Mouse (Mus musculus): Measurements from ENCODE around the gene Peli2. TPM values are rescaled to one million over a fixed set of nuclear protein-coding genes. Genes with fewer than 3 reads are reported as not detected.

Peli2 gene
- polyA plus RNA-seq, 1 experiment from 2014 or later, result 5.2 TPM

- H3K4me2 ChIP-seq, result no peak overlapping the region
- H3K36me3 ChIP-seq, result no peaks in the 10 kb centered on the region
- 0 out of 2 replicates have a peak, but pooled peaks cover 4% of the 10 kb centered on the region for H3K9me3 ChIP-seq
- no peak overlapping the region for H3K9ac ChIP-seq
- peaks cover 24% of the 10 kb centered on the region for H3K27me3 ChIP-seq
- no peak overlapping the region for H3K27ac ChIP-seq
- peaks cover 8% of the 10 kb centered on the region for H3K4me1 ChIP-seq
- WGBS, result 72% methylated on average over 1 of the region's 1 CpGs
- no peak for ATAC-seq (ENCODE audit: insufficient number of reproducible peaks, insufficient read depth, low FRiP score, low TSS enrichment, low read depth)
- no peak overlapping the region for H3K4me3 ChIP-seq
These were observed 176.2 kb downstream of the Peli2 start for GRCm38 (mm10) chr14:48296820-48297219.

GRCm38 (mm10) chr14:48302471-48303186, 182.0 kb downstream of the Peli2 start:
- ATAC-seq (ENCODE audit: insufficient number of reproducible peaks, insufficient read depth, low FRiP score, low TSS enrichment, low read depth), result no peak
- WGBS, result 54% methylated on average over 10 of the region's 10 CpGs
- no peaks in the 10 kb centered on the region for H3K9me3 ChIP-seq
- no peak overlapping the region for H3K9ac ChIP-seq
- peaks cover 12% of the 10 kb centered on the region; the same call in 1 of the 2 replicates for H3K4me1 ChIP-seq
- H3K4me3 ChIP-seq, result no peak overlapping the region
- H3K36me3 ChIP-seq, result no peaks in the 10 kb centered on the region
- no peak overlapping the region for H3K4me2 ChIP-seq
- H3K27ac ChIP-seq, result no peak overlapping the region
- H3K27me3 ChIP-seq, result peaks cover 3% of the 10 kb centered on the region; the same call in 1 of the 2 replicates

- Histone ChIP-seq H3K27ac (no peak overlapping the region), H3K9me3 (peaks cover 3% of the 10 kb centered on the region; the same call in 1 of the 2 replicates), H3K4me1 (peaks cover 12% of the 10 kb centered on the region; the same call in 1 of the 2 replicates), H3K27me3 (peaks cover 3% of the 10 kb centered on the region; the same call in 1 of the 2 replicates), H3K4me3 (no peak overlapping the region), H3K9ac (no peak overlapping the region), H3K36me3 (no peaks in the 10 kb centered on the region), H3K4me2 (no peak overlapping the region)
- ATAC-seq (ENCODE audit: insufficient number of reproducible peaks, insufficient read depth, low FRiP score, low TSS enrichment, low read depth), result no peak
- 32% methylated on average over 6 of the region's 6 CpGs for WGBS
These were observed 182.6 kb downstream of the Peli2 start for GRCm38 (mm10) chr14:48303235-48303634.

GRCm38 (mm10) chr14:48303841-48304240, 183.2 kb downstream of the Peli2 start:
- no peak for ATAC-seq (ENCODE audit: insufficient number of reproducible peaks, insufficient read depth, low FRiP score, low TSS enrichment, low read depth)
- Histone ChIP-seq H3K4me1 (peaks cover 12% of the 10 kb centered on the region; the same call in 1 of the 2 replicates), H3K27me3 (peaks cover 3% of the 10 kb centered on the region; the same call in 1 of the 2 replicates), H3K27ac (no peak overlapping the region), H3K9me3 (peaks cover 3% of the 10 kb centered on the region; the same call in 1 of the 2 replicates), H3K9ac (no peak overlapping the region), H3K4me2 (no peak overlapping the region), H3K4me3 (no peak overlapping the region), H3K36me3 (no peaks in the 10 kb centered on the region)
- WGBS, result 79% methylated on average over 9 of the region's 9 CpGs

GRCm38 (mm10) chr14:48313234-48313633, 192.6 kb downstream of the Peli2 start:
- Histone ChIP-seq H3K27me3 (0 out of 2 replicates have a peak, but pooled peaks cover 3% of the 10 kb centered on the region), H3K4me1 (no peaks in the 10 kb centered on the region), H3K9me3 (no peaks in the 10 kb centered on the region), H3K4me3 (no peak overlapping the region), H3K27ac (no peak overlapping the region), H3K36me3 (no peaks in the 10 kb centered on the region), H3K9ac (no peak overlapping the region), H3K4me2 (no peak overlapping the region)
- ATAC-seq (ENCODE audit: insufficient number of reproducible peaks, insufficient read depth, low FRiP score, low TSS enrichment, low read depth), result no peak
- 39% methylated on average over 3 of the region's 3 CpGs for WGBS

- no peaks in the 10 kb centered on the region for H3K4me1 ChIP-seq
- H3K36me3 ChIP-seq, result no peaks in the 10 kb centered on the region
- H3K4me3 ChIP-seq, result no peak overlapping the region
- 45% methylated on average over 8 of the region's 8 CpGs for WGBS
- H3K27me3 ChIP-seq, result 0 out of 2 replicates have a peak, but pooled peaks cover 3% of the 10 kb centered on the region
- ATAC-seq (ENCODE audit: insufficient number of reproducible peaks, insufficient read depth, low FRiP score, low TSS enrichment, low read depth), result no peak
- no peaks in the 10 kb centered on the region for H3K9me3 ChIP-seq
- H3K27ac ChIP-seq, result no peak overlapping the region
- no peak overlapping the region for H3K4me2 ChIP-seq
- H3K9ac ChIP-seq, result no peak overlapping the region
These were observed 195.8 kb downstream of the Peli2 start for GRCm38 (mm10) chr14:48316396-48316795.

GRCm38 (mm10) chr14:48323771-48324459, 203.3 kb downstream of the Peli2 start:
- Histone ChIP-seq H3K4me2 (no peak overlapping the region), H3K4me1 (no peaks in the 10 kb centered on the region), H3K36me3 (no peaks in the 10 kb centered on the region), H3K9ac (no peak overlapping the region), H3K4me3 (no peak overlapping the region), H3K27ac (no peak overlapping the region), H3K27me3 (0 out of 2 replicates have a peak, but pooled peaks cover 8% of the 10 kb centered on the region), H3K9me3 (no peaks in the 10 kb centered on the region)
- no peak for ATAC-seq (ENCODE audit: insufficient number of reproducible peaks, insufficient read depth, low FRiP score, low TSS enrichment, low read depth)
- 62% methylated on average over 18 of the region's 18 CpGs for WGBS

GRCm38 (mm10) chr14:48324460-48324850, 203.8 kb downstream of the Peli2 start:
- Histone ChIP-seq H3K36me3 (no peaks in the 10 kb centered on the region), H3K9me3 (no peaks in the 10 kb centered on the region), H3K4me3 (no peak overlapping the region), H3K27me3 (0 out of 2 replicates have a peak, but pooled peaks cover 8% of the 10 kb centered on the region), H3K4me1 (no peaks in the 10 kb centered on the region), H3K4me2 (no peak overlapping the region), H3K27ac (no peak overlapping the region), H3K9ac (no peak overlapping the region)
- no peak for ATAC-seq (ENCODE audit: insufficient number of reproducible peaks, insufficient read depth, low FRiP score, low TSS enrichment, low read depth)
- 82% methylated on average over 4 of the region's 4 CpGs for WGBS

GRCm38 (mm10) chr14:48327746-48328145, 207.1 kb downstream of the Peli2 start:
- Histone ChIP-seq H3K27me3 (0 out of 2 replicates have a peak, but pooled peaks cover 5% of the 10 kb centered on the region), H3K27ac (no peak overlapping the region), H3K9me3 (no peaks in the 10 kb centered on the region), H3K36me3 (no peaks in the 10 kb centered on the region), H3K9ac (no peak overlapping the region), H3K4me2 (no peak overlapping the region), H3K4me3 (no peak overlapping the region), H3K4me1 (peaks cover 22% of the 10 kb centered on the region)
- no peak for ATAC-seq (ENCODE audit: insufficient number of reproducible peaks, insufficient read depth, low FRiP score, low TSS enrichment, low read depth)
- WGBS, result 75% methylated on average over 3 of the region's 3 CpGs

GRCm38 (mm10) chr14:48329716-48330365, 209.2 kb downstream of the Peli2 start:
- no peak for ATAC-seq (ENCODE audit: insufficient number of reproducible peaks, insufficient read depth, low FRiP score, low TSS enrichment, low read depth)
- WGBS, result 90% methylated on average over 12 of the region's 12 CpGs
- Histone ChIP-seq H3K9me3 (no peaks in the 10 kb centered on the region), H3K27me3 (no peaks in the 10 kb centered on the region), H3K4me3 (no peak overlapping the region), H3K4me1 (peaks cover 33% of the 10 kb centered on the region), H3K27ac (no peak overlapping the region), H3K9ac (no peak overlapping the region), H3K36me3 (no peaks in the 10 kb centered on the region), H3K4me2 (no peak overlapping the region)

Data from embryonic facial prominence, embryonic 13.5 days (tissue).